ENCODE assay signal across 9 mouse cellular contexts in the genomic region with DNA sequence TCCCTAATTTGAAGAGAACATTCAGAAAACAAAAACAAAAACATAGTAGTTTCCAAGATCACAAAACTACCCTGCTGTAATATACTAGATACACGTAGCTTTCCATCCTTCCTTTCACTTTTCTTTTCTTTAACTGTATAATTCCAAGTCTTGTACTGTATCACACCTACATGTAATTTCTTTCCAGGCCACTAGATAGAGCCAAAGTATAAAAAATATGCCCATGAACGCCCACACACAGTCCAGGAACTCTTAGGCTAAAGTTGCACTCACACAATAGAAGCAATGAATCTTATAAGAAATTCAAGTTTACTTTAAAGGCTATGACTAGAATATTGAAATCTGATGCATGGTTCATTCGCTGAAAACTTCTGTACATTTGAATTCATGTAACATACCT.
DNase-seq lines count a peak whose midpoint lies in the region; ATAC-seq lines count a peak whose summit lies in the region.
"Had no signal": no experiment of that assay in that cellular context is flagged by ENCODE, and none has a peak within 500 bp of the region (broad histone marks: within the 10 kb centered on the region; RNA-seq: fewer than 3 reads in every experiment).

No protein-coding gene starts in this region.

- H3K4me1 ChIP-seq in heart, embryonic 11.5 days (ENCODE audit: control insufficient read depth, insufficient read depth, low read length) = no peaks in the 10 kb centered on the region
- peaks cover 1% of the 10 kb centered on the region; the same call in 1 of the 2 replicates for H3K4me1 ChIP-seq in megakaryocyte, embryonic 14.5 days
- H3K4me1 ChIP-seq: liver, embryonic 15.5 days had no signal

- no peaks in the 10 kb centered on the region for H3K36me3 ChIP-seq in heart, embryonic 11.5 days (ENCODE audit: control insufficient read depth, insufficient read depth, low read length)
- no peaks in the 10 kb centered on the region for H3K36me3 ChIP-seq in megakaryocyte, embryonic 14.5 days (replicated peaks; ENCODE audit: low read length)
- H3K36me3 ChIP-seq: liver, embryonic 15.5 days had no signal

- H3K9me3 ChIP-seq in heart, embryonic 11.5 days (replicated peaks; ENCODE audit: control insufficient read depth, low read length) = no peaks in the 10 kb centered on the region
- H3K9me3 ChIP-seq in megakaryocyte, embryonic 14.5 days = no peaks in the 10 kb centered on the region
- H3K9me3 ChIP-seq: liver, embryonic 15.5 days had no signal

- no peak overlapping the region for H3K27ac ChIP-seq in heart, embryonic 11.5 days (ENCODE audit: low read depth, low read length)
- H3K27ac ChIP-seq: liver, embryonic 15.5 days had no signal

- no peaks in the 10 kb centered on the region for H3K27me3 ChIP-seq in heart, embryonic 11.5 days (ENCODE audit: control insufficient read depth, insufficient read depth, low read length)
- H3K27me3 ChIP-seq in megakaryocyte, embryonic 14.5 days (replicated peaks) = no peaks in the 10 kb centered on the region
- H3K27me3 ChIP-seq: liver, embryonic 15.5 days had no signal

- ATAC-seq in heart, embryonic 11.5 days (replicated peaks; ENCODE audit: insufficient number of reproducible peaks, low FRiP score, low TSS enrichment) = no peak

- peak; percentile 28 to 52 for DNase-seq in heart, postnatal 10 days
- DNase-seq in ES-CJ7 (ENCODE audit: low read depth, low spot score) = peak; percentile 38
- DNase-seq in c-Kit-positive CD71-positive TER-119-positive erythroid progenitor cells, embryonic 14.5 days (ENCODE audit: low spot score) = peak; percentile 5
- DNase-seq in induced T-regulatory cell, adult 2 months (ENCODE audit: low read depth) = peak; percentile 37
- no peak for DNase-seq in urinary bladder, adult 2 months (ENCODE audit: low spot score)
- DNase-seq in thymus, postnatal 4 days = no peak

- H3K4me3 ChIP-seq in heart, embryonic 11.5 days (ENCODE audit: low read depth, low read length) = no peak overlapping the region
- H3K4me3 ChIP-seq in megakaryocyte, embryonic 14.5 days (replicated peaks) = peak overlapping the region; percentile 28
- H3K4me3 ChIP-seq: liver, embryonic 15.5 days had no signal

- 23% methylated on average over 3 of the region's 3 CpGs for WGBS in heart, embryonic 11.5 days (ENCODE audit: insufficient replicate concordance)

- no peak overlapping the region for H3K4me2 ChIP-seq in heart, embryonic 11.5 days
- H3K4me2 ChIP-seq: liver, embryonic 15.5 days had no signal

- intact Hi-C loops in heart, postnatal 10 days (cut with DNase I) = loop anchor here (2.0 to 10.0 kb wide), 2 partner anchors 1000 to 1804 kb away; no protein-coding TSS in a partner anchor

- H3K9ac ChIP-seq in heart, embryonic 11.5 days (ENCODE audit: low read depth, low read length) = no peak overlapping the region
- H3K9ac ChIP-seq: liver, embryonic 15.5 days had no signal

Comparison
In these comparisons a context has a peak if more than half of its experiments do, and no peak if none do; other contexts are left out.
1. DNase-seq: peak in heart, postnatal 10 days (2 of 2), ES-CJ7 (single experiment), c-Kit-positive CD71-positive TER-119-positive erythroid progenitor cells, embryonic 14.5 days (single experiment) and induced T-regulatory cell, adult 2 months (single experiment); none in urinary bladder, adult 2 months (single experiment) and thymus, postnatal 4 days (single experiment).